Mouse (Mus musculus): Measurements from ENCODE around the gene Kmt5c. TPM values are rescaled to one million over a fixed set of nuclear protein-coding genes. Genes with fewer than 3 reads are reported as not detected.

Gene Kmt5c
- polyA plus RNA-seq (2012; rRNA removed), result 74.3 and 83.4 TPM in 2 replicates

DNA sequence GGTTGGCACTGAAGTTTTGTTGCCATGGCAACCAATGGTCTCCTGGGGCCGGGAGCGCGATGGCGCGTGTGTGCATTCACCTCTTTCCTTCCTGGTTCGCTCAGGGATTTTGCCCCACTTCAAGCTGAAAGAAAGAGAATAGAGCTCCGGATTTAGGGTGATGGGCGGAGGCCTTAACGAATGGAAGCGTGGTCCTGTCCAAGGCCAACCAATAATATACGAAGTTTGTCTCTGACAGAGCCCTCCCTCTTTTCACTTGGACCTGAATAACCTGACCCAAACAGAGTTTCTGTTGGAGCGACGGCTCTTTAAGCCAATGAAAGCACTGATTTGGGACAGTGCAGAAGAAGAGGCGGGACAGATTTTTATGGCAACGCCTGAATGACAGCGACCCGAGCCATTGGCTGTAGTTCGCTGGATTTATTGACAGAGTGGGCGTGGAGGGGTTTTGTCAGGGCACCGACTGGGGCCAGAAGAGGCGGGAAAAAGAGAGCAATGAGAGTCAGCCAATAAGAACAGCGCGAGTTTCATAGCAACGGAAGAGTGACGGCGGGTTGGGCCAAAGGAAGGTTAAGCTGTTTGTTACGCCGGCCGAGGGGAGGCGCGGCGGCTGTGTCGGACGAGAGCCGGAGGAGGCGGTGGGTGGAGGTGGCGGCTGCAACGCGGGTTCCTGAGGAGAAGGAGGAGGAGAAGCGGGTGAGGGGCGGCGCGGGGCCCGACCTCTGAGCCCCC lies at the start of gene Kmt5c:
Gene Kmt5c, plus strand, starts transcription at position 572 of the 732 bp plus-strand sequence.
- DNase-seq (ENCODE audit: extremely low spot score in 1 of 2, low spot score in 1 of 2), result peak; percentile 100

DNA sequence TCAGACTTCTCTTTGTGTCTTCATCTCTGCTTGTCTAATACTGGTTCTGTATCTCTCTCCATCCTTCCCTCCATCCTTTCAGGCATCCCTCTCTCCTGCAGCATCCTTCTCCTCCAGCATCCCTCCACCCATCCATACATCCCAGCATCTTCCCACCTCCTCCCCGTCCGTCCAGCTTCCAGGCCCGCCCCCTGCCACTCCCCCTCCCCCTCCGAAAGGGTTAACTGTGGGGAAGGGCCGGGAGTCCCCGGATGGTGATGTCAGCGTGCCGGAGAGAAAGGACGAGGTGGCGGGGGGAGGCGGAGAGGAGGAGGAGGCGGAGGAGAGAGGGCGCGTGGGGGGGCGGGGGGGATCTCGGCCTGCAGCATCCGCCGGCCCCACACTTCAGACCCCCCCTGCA lies 49.5 kb upstream of the Kmt5c start, which contains the start of gene Brsk1:
Gene Brsk1, plus strand, starts transcription at position 218 of the 400 bp plus-strand sequence.
- DNase-seq (ENCODE audit: extremely low spot score in 1 of 2, low spot score in 1 of 2), result peak; percentile 76 to 86

DNA sequence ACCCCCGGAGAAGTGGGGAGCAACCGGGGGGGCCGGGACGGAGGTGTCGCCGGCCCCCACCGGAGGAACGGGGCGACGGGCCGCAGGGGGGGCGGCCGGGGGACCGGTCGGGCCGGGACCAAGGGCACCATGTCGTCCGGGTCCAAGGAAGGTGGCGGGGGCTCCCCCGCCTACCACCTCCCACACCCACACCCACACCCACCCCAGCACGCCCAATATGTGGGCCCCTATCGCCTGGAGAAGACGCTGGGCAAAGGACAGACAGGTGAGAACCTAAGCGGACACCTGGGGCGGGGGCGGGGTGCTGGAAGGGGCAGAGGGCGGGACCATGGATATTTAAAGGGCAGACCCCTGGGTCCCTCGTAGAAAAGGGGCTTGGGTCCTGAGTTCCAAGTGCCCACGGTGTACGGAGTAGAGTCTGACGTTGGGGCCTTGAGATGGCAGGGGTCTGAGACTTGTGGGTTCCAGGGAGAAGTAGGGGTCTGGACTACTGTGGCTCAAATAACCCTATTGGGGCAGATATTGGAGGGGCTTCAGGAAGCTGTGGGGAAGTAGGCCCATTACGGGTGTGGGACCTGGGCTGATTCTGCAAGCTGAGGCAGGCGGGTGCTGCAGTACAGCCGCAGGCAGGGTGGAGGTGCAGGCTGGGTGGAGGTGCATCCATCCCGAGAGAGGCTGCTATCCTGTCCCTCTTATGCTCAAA lies 48.8 kb upstream of the Kmt5c start:
- peak in 1 of 2 experiments; percentile 40 for DNase-seq (ENCODE audit: extremely low spot score in 1 of 2, low spot score in 1 of 2)

DNA sequence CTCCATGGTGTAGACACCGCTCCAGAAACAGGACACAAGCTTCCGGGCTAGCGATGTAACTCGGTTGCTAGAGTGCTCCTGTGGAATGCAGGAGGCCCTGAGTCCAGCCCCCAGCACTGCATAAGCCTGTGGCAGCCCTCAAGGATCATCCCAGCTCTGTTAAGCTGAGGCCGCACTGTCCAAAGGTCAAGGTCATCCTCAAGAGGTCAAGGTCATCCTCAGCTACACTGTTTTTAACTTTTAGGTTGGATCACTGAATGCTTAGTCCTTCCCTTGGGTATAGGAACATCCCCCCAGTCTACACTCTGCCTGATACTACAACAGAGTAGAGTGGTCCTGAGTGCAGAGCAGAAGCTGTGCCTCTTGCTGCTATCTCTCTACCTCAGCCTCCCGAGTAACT lies 46.9 kb upstream of the Kmt5c start:
- DNase-seq (ENCODE audit: extremely low spot score in 1 of 2, low spot score in 1 of 2), result no peak

DNA sequence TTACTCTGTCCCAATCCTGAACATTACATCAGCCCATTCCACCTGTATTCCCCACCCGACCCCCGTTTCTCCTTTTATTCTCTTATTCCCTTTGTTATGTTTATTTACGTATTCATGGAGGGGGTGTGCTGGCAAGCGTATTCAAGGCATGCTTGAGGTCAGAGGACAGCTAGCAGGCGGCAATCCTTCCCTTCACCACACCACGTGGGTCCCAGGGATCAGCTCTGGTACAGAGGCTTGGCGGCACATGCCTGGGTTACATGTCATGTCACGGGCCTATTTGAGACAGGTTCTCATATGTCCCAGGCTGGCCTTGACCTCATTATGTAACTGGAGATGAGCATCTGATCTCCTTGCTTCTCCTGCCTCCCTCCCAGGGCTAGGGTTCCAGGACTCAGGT lies 37.6 kb upstream of the Kmt5c start:
- no peak for DNase-seq (ENCODE audit: extremely low spot score in 1 of 2, low spot score in 1 of 2)

DNA sequence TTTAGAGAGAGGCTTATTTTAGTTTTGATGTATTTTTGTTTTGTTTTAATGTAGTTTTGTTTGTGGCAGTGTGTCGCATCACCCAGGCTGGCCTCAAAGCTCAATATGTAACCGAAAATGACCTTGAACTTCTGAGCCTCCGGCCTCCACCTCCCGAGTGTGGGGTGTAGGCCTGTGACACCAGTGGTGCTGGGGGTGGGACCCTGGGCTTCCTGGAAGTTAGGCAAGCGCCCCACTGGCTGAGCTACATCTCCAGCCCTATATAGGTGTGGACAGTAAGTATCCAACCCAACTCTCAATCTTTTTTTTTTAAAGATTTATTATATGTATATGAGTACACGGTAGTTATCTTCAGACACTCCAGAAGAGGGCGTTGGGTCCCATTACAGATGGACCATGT lies 36.7 kb upstream of the Kmt5c start:
- DNase-seq (ENCODE audit: extremely low spot score in 1 of 2, low spot score in 1 of 2), result no peak

DNA sequence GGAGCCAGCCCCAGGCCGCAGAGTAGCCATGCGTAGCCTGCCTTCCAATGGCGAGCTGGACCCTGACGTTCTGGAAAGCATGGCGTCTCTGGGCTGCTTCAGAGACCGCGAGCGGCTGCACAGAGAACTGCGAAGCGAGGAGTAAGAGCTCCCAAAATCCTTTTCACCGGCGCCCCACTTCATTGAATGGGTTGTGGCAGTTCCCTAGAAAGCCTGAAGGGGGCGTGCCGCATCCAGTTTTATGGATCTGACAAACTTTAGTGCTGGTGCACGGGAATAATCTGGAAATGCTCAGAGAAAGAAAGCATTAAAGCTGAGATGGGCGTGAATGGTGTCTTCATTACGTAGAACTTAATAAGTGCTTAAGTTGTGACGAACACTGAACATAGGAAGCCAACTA lies 34.8 kb upstream of the Kmt5c start:
- peak in 1 of 2 experiments; percentile 52 for DNase-seq (ENCODE audit: extremely low spot score in 1 of 2, low spot score in 1 of 2)

DNA sequence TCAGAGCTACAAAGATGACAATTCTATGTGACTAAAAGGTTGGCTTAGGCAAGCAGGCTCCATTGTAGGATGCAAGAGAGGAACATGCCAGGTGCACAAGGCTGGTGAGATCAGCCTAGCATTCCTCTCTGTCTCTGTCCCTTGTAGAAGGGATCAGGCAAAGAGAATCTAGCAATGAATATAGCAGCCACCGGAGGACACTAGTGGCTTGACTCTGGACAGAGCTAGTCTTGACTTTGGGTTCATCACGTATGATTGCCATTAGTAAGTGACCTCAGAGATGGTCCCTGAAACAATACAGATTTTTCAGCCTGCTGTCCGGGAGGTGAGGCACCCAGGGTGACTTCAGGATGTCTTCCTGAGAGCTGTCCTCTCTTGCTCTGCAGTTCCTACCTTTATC lies 27.3 kb upstream of the Kmt5c start:
- DNase-seq (ENCODE audit: extremely low spot score in 1 of 2, low spot score in 1 of 2), result no peak

DNA sequence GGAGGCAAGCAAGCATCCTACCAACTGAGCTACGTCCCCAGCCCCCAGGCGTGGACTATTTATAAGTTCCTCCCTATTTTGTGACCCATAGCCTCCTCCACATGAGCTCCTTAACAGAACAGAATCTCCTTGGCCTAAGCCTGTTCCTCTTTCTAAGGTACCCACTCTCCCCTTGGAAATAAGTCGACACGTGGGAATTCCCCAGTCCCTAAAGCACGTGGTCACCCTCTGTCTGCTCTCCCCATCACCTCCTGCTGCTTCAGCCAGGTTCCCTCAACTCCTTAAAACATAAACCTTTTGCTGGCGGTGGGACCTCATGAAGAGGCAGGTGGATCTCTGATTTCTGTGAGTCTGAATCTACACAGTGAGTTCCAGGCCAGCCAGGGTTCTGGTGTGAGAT lies 23.0 kb upstream of the Kmt5c start:
- no peak for DNase-seq (ENCODE audit: extremely low spot score in 1 of 2, low spot score in 1 of 2)

DNA sequence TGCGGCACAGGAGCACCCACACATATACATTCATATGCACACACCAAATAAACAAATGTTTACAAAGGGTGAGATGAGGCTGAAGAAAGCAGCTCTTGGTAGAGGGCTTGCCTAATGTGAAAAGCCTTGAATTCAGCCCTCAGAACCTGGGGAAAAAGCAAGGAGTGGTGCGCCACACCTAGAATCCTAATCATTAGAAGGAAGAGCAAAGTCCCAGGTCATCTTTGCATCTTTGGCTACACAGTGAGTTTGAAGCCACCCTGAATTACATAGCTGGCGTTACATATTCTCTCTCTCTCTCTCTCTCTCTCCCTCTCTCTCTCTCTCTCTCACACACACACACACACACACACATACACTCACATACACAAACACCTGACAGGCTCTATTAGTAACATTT lies 20.6 kb upstream of the Kmt5c start:
- no peak for DNase-seq (ENCODE audit: extremely low spot score in 1 of 2, low spot score in 1 of 2)

DNA sequence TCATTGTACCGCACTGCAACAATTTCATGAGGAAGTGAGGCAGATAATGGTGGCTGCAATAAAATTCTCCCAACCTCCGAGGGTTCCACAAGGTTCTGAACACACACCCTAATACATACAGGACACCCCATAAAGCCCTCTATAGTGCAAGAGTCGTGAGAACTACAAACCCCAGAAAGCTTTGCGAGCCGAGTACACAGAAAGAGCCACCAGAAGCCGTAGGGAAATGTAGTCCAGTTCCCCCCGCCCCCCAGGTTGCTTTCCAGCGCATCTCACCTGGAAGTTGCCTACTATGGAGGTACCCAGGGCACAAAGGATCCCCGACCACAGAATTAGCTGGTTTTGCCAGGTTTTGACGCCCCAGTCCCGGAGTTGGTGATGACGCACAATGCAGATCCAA lies 16.4 kb upstream of the Kmt5c start:
- DNase-seq (ENCODE audit: extremely low spot score in 1 of 2, low spot score in 1 of 2), result peak; percentile 32 to 66

DNA sequence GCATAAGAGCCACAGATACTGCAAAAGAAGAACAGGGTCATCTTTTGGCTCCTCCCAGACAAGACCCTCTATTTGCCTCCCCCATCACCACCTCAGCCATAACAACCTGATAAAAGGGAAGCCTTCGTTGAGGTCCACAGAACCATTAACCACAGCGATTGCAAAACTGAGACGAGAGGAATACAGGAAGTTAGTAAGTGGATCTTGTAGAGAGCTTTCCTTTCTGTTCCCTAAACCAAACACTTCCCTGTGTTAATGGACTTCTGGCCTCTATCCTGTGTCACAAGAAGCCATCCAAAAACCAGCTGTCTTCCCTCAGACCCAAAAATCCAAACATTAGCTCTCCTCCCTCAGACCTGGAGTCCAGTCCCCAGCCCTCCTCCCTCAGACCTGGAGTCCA lies 15.6 kb upstream of the Kmt5c start:
- DNase-seq (ENCODE audit: extremely low spot score in 1 of 2, low spot score in 1 of 2), result no peak

DNA sequence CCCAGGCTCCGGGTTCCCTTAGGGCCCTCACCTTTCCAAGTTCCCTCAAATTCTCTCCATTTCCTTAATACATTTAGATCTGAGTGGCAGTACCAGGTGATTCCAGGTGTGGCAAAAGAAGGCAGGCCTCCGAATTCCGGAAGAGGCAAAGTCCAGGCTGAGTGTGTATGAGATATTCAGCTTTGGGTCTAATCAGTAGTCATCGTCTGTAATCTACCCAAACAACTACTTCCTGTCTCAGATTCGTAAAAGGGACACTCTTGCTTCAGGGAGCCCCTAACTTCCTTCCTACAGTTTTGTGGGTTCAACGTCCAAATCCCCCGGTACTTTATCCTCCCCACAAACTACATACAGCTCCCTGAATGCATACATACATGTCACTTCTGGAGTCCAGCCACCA lies 14.7 kb upstream of the Kmt5c start, which contains the start of gene Tmem150b:
Gene Tmem150b, minus strand, starts transcription at position 81 of the 400 bp plus-strand sequence.
- DNase-seq (ENCODE audit: extremely low spot score in 1 of 2, low spot score in 1 of 2), result no peak

DNA sequence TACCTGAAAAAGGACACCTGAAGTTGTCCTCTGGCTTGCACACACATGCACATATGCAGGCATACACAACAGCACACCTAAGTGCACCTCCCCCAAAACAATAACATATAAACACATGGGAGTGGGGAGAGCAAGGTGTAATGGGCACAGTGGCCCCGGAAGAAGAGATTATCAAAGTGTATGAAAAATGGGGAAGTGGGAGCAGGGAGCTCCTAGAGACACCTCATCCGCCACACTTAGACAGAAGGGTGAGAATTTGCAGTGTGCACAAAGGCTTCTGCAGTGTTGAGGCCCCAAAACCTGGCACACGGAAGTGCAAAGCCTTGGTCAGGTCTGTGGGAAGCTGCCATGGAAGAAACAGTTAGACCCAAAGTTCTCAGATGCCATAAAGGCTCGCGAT lies 8.8 kb upstream of the Kmt5c start:
- DNase-seq (ENCODE audit: extremely low spot score in 1 of 2, low spot score in 1 of 2), result no peak

DNA sequence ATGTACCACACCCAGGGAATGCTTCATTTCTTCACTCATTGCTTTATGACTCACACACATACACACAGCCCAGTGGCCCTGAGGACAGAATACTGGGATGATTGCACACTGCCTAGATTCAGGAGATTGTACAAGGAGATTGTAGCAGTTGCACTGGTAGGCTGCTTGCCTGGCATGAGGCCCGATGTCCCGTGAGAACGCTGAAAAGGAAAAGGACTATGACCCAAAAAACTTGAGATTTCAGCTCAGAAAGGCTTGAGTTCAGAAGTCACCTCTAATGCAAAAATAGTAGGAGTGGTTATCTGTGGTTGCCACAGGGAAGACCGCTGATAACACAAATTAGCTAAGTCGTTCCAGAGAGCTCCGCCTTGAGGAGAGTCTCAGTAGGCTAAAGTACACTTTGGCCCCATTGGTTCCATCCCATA lies 6.9 kb upstream of the Kmt5c start:
- no peak for DNase-seq (ENCODE audit: extremely low spot score in 1 of 2, low spot score in 1 of 2)

DNA sequence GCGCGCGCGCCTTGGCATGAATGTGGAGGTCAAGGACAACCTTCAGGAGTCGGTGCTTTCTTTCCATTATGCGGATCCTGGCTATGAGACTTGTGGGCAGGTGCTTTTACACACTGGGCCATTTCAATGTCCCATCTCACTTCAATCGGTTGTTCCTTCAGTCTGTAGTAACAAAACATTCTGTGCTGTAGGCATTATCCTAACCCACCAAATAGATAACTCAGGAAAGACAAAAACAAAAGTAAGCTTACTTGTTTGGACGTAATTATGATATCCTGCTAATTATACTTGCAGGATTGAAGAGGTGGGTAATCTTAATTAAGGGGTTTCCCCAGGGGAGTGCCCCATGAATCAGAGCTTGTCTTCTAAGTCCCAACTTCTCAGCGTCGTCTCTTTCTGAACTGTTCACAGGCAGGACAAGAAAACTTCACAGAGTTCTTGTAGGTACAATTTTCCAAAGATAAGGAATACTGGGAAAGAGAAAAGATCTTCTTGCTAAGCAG lies 823 bp upstream of the Kmt5c start:
- no peak for DNase-seq (ENCODE audit: extremely low spot score in 1 of 2, low spot score in 1 of 2)

DNA sequence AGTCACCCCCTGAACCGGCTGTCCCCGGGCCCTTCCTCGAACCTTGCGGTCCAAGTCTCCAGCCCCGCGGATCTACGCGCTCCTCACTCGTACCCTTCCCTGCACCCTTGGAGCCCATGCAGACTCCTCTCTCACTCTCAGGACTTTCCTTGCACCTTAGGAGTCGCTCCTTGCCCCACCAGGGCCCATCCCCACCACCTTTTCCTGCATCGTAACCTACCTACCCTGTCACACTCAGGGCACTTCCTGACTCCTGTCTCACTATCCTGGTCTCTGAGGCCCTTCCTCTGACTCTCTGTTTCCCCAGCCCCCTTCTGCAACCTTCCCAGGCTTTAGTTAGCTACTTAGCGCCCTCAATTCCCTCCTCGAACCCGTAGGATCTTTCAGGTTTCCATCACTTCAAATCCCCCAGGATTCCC lies 403 bp downstream of the Kmt5c start:
- DNase-seq (ENCODE audit: extremely low spot score in 1 of 2, low spot score in 1 of 2), result peak in 1 of 2 experiments; percentile 26

DNA sequence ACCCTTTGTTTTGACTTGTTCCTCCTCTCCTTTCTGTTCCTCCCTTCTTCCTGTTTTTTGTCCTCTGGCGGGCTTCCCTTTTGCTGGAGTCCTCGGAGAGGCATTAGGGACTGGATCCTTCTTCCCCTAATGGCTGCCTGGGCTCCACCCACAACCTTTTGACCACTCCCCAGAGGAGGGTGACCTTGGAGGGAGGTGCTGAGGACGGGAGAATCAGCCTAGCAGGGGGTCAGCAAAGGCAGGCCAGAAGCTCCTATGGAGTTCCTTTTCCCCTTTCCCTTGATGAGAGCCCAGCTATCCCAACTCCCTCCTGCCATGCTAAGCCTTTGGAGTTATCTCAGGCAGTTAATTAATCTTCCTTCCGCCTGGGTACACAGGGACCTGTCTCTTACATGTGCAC lies 1.2 kb downstream of the Kmt5c start:
- DNase-seq (ENCODE audit: extremely low spot score in 1 of 2, low spot score in 1 of 2), result no peak

DNA sequence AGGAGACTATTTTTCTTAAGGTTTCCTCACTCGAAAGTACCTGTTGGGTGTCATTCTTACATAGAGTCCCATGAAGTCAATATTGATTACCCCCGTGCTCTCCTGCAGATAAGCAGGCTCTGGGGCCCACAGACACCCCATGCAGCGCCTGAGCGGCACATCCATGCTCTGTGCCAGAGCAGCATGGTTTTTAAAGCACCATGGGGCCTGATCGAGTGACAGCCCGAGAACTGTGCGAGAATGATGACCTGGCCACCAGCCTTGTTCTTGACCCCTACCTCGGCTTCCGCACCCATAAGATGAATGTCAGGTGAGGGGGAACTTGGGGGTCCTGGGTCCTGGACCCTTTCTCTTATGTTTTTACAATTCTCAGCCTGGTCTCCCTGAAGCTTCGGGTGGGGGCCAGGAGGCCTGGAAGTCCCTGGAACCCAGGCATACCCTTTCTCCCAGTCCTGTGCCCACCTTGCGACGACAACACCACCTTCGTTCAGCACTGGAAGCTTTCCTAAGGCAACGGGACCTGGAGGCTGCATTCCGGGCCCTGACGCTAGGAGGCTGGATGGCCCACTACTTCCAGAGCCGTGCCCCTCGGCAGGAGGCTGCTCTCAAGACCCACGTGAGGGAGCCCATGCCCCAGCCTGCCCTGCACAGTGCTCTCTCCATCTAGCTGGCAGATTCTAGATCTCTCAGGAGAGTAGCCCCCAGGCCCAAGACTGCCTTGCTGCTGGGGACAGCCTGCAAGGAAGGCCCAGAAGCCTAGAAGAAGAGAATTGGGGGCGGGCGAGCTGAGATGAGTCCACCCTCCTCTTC lies 2.0 kb downstream of the Kmt5c start:
- DNase-seq (ENCODE audit: extremely low spot score in 1 of 2, low spot score in 1 of 2), result no peak

DNA sequence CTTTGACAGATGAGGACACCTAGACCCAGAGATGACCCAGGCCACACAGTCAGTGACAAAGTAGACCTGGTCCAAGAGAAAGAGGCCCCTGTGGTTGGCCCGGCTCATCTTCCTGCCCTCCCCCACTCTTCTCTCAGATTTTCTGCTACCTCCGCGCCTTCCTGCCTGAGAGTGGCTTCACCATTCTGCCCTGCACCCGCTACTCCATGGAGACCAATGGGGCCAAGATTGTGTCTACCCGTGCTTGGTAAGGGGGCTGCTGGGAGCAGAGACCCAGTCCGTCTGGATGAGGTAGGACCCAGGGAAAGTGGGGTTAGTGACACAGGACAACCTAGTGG lies 2.5 kb downstream of the Kmt5c start:
- DNase-seq (ENCODE audit: extremely low spot score in 1 of 2, low spot score in 1 of 2), result no peak

DNA sequence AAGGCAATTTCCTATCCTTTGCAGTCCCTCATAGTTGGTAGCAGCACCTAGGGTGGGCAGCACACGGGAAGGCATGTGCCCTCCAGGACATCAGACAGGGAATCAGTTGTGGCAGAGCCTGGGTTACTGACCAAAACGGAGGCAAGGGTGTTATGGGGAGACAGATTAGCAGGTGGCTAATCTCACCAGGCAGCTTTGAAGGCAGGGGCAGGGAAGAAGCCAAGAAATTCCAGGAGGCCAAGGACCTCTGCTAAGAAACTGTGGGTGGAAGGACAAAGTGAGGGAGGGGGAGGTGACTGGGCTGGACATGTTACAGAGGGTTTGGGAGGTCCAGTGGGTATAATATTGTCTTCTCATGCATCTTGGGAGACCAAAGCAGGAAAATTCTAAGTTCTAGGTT lies 3.4 kb downstream of the Kmt5c start:
- no peak for DNase-seq (ENCODE audit: extremely low spot score in 1 of 2, low spot score in 1 of 2)

Measured in frontal cortex, adult 2 months (tissue).